Mouse (Mus musculus) T-cell, adult 66 days (primary cell): ENCODE measurements around the gene Emilin1. TPM values are rescaled to one million over a fixed set of nuclear protein-coding genes. Genes with fewer than 3 reads are reported as not detected.

Source experiments
- total RNA-seq, 2 experiments: library from RNA; stranded (reverse); gene quantifications; 3 replicates in 1 of 2; 4 replicates in 1 of 2; pipeline ENCODE4 v1.2.4; 2023

Gene Emilin1
- 1 to 10 TPM; 3.5 to 4.3 TPM for total RNA-seq

GRCm38 (mm10) chr5:30913060-30913841 lies at the start of gene Emilin1:
Gene Emilin1 (plus strand): TSS chr5:30913402.

DNA sequence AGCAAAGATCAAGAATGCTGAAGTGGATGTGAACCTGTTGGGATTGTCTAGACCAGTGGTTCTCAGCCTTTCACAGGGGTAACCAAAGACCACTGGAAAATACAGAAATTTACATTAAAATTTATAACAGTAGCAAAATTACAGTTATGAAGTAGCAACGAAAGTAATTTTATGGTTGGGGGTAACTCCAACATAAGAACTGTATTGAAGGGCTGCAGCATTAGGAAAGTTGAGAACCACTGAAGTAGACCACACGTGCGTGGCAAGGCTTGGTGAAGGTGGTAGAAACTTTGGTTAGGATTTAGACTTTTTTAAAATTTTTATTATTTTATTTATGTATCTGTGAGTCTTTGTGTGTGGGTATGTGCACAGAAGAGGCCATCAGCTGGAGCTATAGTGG lies 45.5 kb upstream of the Emilin1 start, which contains the start of gene Tmem214:
TSS of gene Tmem214 (plus strand) at position 301 of the 400 bp plus-strand sequence.

GRCm38 (mm10) chr5:30888337-30889087 lies 24.7 kb upstream of the Emilin1 start, which contains the start of gene Agbl5:
Gene Agbl5 (plus strand): TSS chr5:30888694.

DNA sequence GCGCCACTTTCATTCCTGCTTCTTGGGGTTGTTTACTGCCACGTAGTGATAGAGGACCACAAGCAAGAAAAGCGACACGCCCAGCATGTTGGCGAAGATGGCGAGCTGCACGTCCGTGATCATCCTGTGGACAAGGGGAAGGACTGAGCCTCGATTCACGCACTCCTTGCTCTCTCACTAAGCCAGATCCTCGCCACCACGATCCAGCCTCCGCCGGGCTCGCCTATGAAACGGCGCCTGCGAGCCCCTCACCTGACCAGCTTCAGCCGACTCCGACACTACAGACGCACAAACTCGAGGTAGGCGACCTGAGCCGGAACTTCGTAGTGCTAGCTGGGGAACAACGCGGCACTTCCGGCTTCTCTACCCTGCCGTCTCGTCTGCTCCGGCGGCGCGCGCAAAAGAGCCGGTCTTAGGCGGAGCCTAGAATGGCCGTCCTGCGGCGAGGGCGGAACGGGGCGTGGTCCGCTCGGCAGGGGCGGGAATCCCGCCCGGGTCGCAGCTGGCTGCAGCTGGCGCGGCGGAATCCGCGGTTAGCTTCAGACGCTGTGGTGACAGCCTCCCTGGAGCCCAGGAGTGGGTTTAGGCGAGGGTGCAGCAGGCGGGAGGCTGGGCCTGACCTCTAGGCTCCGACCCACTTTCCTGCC lies 5.7 kb upstream of the Emilin1 start, which contains the start of gene Ost4:
TSS of gene Ost4 (minus strand) at position 376 of the 647 bp plus-strand sequence.

DNA sequence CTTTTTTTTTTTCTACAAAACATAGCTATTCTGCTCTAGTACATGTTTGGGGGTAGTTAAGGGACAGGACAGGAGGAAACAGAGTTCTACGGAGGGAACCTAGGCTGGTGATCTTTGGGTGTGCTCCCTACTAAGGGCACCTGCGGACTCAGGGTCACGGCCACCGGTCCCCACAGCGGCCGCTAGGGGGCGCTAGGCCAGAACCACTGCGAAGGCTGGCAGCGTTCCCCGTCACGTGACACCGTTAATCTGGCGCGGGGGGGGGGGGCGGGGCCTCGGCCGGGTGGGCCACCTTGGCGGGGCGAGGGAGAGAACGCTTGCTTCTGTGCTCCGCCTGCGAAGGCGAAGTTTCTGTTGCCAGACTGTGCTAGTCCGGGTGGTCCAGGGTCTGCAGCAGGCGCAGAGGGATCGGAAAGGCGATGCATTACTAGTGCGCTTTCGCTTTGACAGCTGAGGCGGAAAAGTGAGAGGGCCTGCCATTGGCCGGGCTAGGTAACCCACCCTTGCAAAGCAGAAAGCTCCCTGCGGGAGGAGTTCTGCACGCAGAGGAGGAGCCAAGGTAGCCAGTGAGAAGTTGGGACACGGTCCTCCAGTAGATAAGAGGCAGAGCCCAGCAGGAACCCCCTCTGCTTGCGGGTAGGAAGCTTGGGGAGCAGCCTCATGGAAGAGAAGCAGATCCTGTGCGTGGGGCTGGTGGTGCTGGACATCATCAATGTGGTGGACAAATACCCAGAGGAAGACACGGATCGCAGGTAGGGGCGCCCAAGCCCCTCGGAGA lies 8.2 kb downstream of the Emilin1 start, which contains the start of gene Khk:
TSS of gene Khk (plus strand) at position 176 of the 778 bp plus-strand sequence.

GRCm38 (mm10) chr5:30944956-30945781 lies 32.0 kb downstream of the Emilin1 start, which contains the start of gene Cgref1:
Gene Cgref1 (minus strand): TSS chr5:30945591.

GRCm38 (mm10) chr5:30959966-30960501 lies 46.8 kb downstream of the Emilin1 start, which contains the start of gene Preb:
Gene Preb (minus strand): TSS chr5:30960361.

DNA sequence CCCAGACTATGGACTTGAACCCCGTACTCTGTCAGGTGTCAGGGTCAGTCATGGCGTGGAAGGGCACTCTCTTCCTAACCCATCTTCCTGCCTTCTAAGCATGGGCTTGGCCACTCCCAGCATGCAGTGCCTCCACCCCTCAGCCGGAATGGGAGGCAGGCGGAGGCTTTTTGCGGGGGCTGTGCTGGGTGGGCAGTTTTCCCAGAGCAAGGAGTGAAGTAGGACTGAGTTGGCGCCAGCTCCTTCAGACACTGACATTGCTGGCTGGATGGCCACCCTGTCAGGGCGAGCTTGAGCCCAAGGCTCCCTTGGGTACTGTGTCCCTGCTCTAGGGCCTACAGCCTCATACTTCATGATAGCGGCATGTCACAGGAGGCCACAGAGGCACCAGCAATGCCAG lies 55.2 kb downstream of the Emilin1 start, which contains the start of gene Tcf23:
TSS of gene Tcf23 (plus strand) at position 247 of the 400 bp plus-strand sequence.

Other genes with a start within 250 kb of the Emilin1 start
- 100 to 1,000 TPM; 111 to 123 TPM for gene Cenpa, start 246.6 kb upstream of the Emilin1 start, total RNA-seq
- under 1 TPM; 0.35 to 0.59 TPM for gene Dpysl5, start 201.8 kb upstream of the Emilin1 start, total RNA-seq
- gene Mapre3, start 98.8 kb upstream of the Emilin1 start, total RNA-seq = 10 to 100 TPM in 1 of 2 experiments, 1 to 10 TPM in 1; 9.5 to 16.2 TPM
- gene Tmem214, start 45.4 kb upstream of the Emilin1 start, total RNA-seq = 10 to 100 TPM; 40.7 to 42.2 TPM
- gene Agbl5, start 24.7 kb upstream of the Emilin1 start, total RNA-seq = 10 to 100 TPM; 11.7 to 12.2 TPM
- gene Ost4, start 5.6 kb upstream of the Emilin1 start, total RNA-seq = 100 to 1,000 TPM; 146 to 177 TPM
- gene Khk, start 8.0 kb downstream of the Emilin1 start, total RNA-seq = 10 to 100 TPM; 13.9 to 16.4 TPM
- gene Cgref1, start 32.2 kb downstream of the Emilin1 start, total RNA-seq = not detected
- 100 to 1,000 TPM; 180 to 181 TPM for gene Preb, start 47.0 kb downstream of the Emilin1 start, total RNA-seq
- not detected for gene Tcf23, start 55.3 kb downstream of the Emilin1 start, total RNA-seq
- gene Atraid, start 134.9 kb downstream of the Emilin1 start, total RNA-seq = 10 to 100 TPM; 28.9 to 36.2 TPM
- 10 to 100 TPM; 11.3 to 11.4 TPM for gene Slc5a6, start 135.5 kb downstream of the Emilin1 start, total RNA-seq
- gene Cad, start 141.4 kb downstream of the Emilin1 start, total RNA-seq = 10 to 100 TPM; 57.5 to 68.5 TPM
- gene Dnajc5g, start 192.9 kb downstream of the Emilin1 start, total RNA-seq = not detected
- gene Slc30a3, start 194.8 kb downstream of the Emilin1 start, total RNA-seq = under 1 TPM in 1 of 2 experiments, not detected in 1; 0.30 TPM
- gene Trim54, start 203.3 kb downstream of the Emilin1 start, total RNA-seq = not detected
- gene Ucn, start 225.4 kb downstream of the Emilin1 start, total RNA-seq = not detected
- 10 to 100 TPM; 19.5 to 25.3 TPM for gene Mpv17, start 240.8 kb downstream of the Emilin1 start, total RNA-seq